Mouse (Mus musculus): ENCODE data around the gene Uxs1.

- TF ChIP-seq CTCF (IDR thresholded peaks at IDR 0.05; ENCODE audit: low read depth) (no peak), EP300 (optimal IDR thresholded peaks at IDR 0.05) (no peak)
These were observed 7.0 kb downstream of the Uxs1 start for GRCm38 (mm10) chr1:43820571-43820970.

All from stomach, postnatal 0 days (tissue).